Mouse (Mus musculus): ENCODE data around the gene Grm2. TPM values are rescaled to one million over a fixed set of nuclear protein-coding genes. Genes with fewer than 3 reads are reported as not detected.
"Not testable (repeated sequence)": the region's sequence is repeated elsewhere in the genome, so short reads cannot be mapped to it uniquely, and the experiment has no call there.

Grm2 gene
- polyA plus RNA-seq, 1 experiment = not detected

GRCm38 (mm10) chr9:106613951-106614350, 41.9 kb downstream of the Grm2 start:
- WGBS = 37% methylated on average over 2 of the region's 2 CpGs
- no peak overlapping the region for H3K4me3 ChIP-seq (replicated peaks; ENCODE audit: control insufficient read depth, low read depth, low read length)
- no peak overlapping the region for H3K27ac ChIP-seq (ENCODE audit: control insufficient read depth, insufficient read depth, low read depth, low read length, poor library complexity)
- H3K4me1 ChIP-seq (ENCODE audit: control insufficient read depth, insufficient read depth, low read length) = no peaks in the 10 kb centered on the region; the same call in 1 of the 2 replicates
- TF ChIP-seq CTCF (IDR thresholded peaks at IDR 0.05; ENCODE audit: control insufficient read depth, insufficient read depth, low read length) = no peak
- no peak for TF ChIP-seq POLR2A (IDR thresholded peaks at IDR 0.05; ENCODE audit: borderline replicate concordance, control insufficient read depth, low read depth, low read length)

GRCm38 (mm10) chr9:106610727-106611126, 45.2 kb downstream of the Grm2 start:
- WGBS = 72% methylated on average over 4 of the region's 4 CpGs
- Histone ChIP-seq H3K4me3 (replicated peaks; ENCODE audit: control insufficient read depth, low read depth, low read length) (no peak overlapping the region), H3K4me1 (ENCODE audit: control insufficient read depth, insufficient read depth, low read length) (no peaks in the 10 kb centered on the region; the same call in 1 of the 2 replicates), H3K27ac (ENCODE audit: control insufficient read depth, insufficient read depth, low read depth, low read length, poor library complexity) (no peak overlapping the region)
- TF ChIP-seq POLR2A (IDR thresholded peaks at IDR 0.05; ENCODE audit: borderline replicate concordance, control insufficient read depth, low read depth, low read length) (no peak), CTCF (IDR thresholded peaks at IDR 0.05; ENCODE audit: control insufficient read depth, insufficient read depth, low read length) (no peak)

- WGBS = 24% methylated on average over 8 of the region's 8 CpGs
- Histone ChIP-seq H3K27ac (ENCODE audit: control insufficient read depth, insufficient read depth, low read depth, low read length, poor library complexity) (no peak overlapping the region), H3K4me1 (ENCODE audit: control insufficient read depth, insufficient read depth, low read length) (no peaks in the 10 kb centered on the region), H3K4me3 (replicated peaks; ENCODE audit: control insufficient read depth, low read depth, low read length) (no peak overlapping the region)
- TF ChIP-seq CTCF (IDR thresholded peaks at IDR 0.05; ENCODE audit: control insufficient read depth, insufficient read depth, low read length) (peak; percentile 68), POLR2A (IDR thresholded peaks at IDR 0.05; ENCODE audit: borderline replicate concordance, control insufficient read depth, low read depth, low read length) (no peak)
These were observed 55.3 kb downstream of the Grm2 start for GRCm38 (mm10) chr9:106600546-106600945.

GRCm38 (mm10) chr9:106598466-106598865, 57.4 kb downstream of the Grm2 start:
- H3K27ac ChIP-seq (ENCODE audit: control insufficient read depth, insufficient read depth, low read depth, low read length, poor library complexity) = no peak overlapping the region
- TF ChIP-seq CTCF (IDR thresholded peaks at IDR 0.05; ENCODE audit: control insufficient read depth, insufficient read depth, low read length) (no peak), POLR2A (IDR thresholded peaks at IDR 0.05; ENCODE audit: borderline replicate concordance, control insufficient read depth, low read depth, low read length) (no peak)
- WGBS = 42% methylated on average over 7 of the region's 7 CpGs
- no peak overlapping the region for H3K4me3 ChIP-seq (replicated peaks; ENCODE audit: control insufficient read depth, low read depth, low read length)
- no peaks in the 10 kb centered on the region for H3K4me1 ChIP-seq (ENCODE audit: control insufficient read depth, insufficient read depth, low read length)

- WGBS = 76% methylated on average over 7 of the region's 7 CpGs
- H3K4me3 ChIP-seq (replicated peaks; ENCODE audit: control insufficient read depth, low read depth, low read length) = no peak overlapping the region
- TF ChIP-seq POLR2A (IDR thresholded peaks at IDR 0.05; ENCODE audit: borderline replicate concordance, control insufficient read depth, low read depth, low read length) = no peak
- no peak for TF ChIP-seq CTCF (IDR thresholded peaks at IDR 0.05; ENCODE audit: control insufficient read depth, insufficient read depth, low read length)
- H3K27ac ChIP-seq (ENCODE audit: control insufficient read depth, insufficient read depth, low read depth, low read length, poor library complexity) = no peak overlapping the region
- H3K4me1 ChIP-seq (ENCODE audit: control insufficient read depth, insufficient read depth, low read length) = no peaks in the 10 kb centered on the region
These were observed 60.0 kb downstream of the Grm2 start for GRCm38 (mm10) chr9:106595836-106596235.

- not testable (repeated sequence) for H3K4me3 ChIP-seq (replicated peaks; ENCODE audit: control insufficient read depth, low read depth, low read length); H3K4me1 ChIP-seq (ENCODE audit: control insufficient read depth, insufficient read depth, low read length); H3K27ac ChIP-seq (ENCODE audit: control insufficient read depth, insufficient read depth, low read depth, low read length, poor library complexity)
- whole genome bisulfite sequencing = 33% methylated on average over 4 of the region's 4 CpGs
These were observed 60.5 kb downstream of the Grm2 start for GRCm38 (mm10) chr9:106595402-106595801.

Other genes with a start within 250 kb of the Grm2 start
- gene Rpl29, start 226.6 kb downstream of the Grm2 start, polyA plus RNA-seq (2011; ENCODE audit: insufficient read depth, insufficient read length, low replicate concordance, missing spikeins) = 121 and 145 TPM in 2 replicates
- gene Acy1, start 217.8 kb downstream of the Grm2 start, polyA plus RNA-seq (2011; ENCODE audit: insufficient read depth, insufficient read length, low replicate concordance, missing spikeins) = 9.5 and 15.5 TPM in 2 replicates
- 4.9 and 6.5 TPM in 2 replicates for gene Abhd14b, start 208.6 kb downstream of the Grm2 start, polyA plus RNA-seq (2011; ENCODE audit: insufficient read depth, insufficient read length, low replicate concordance, missing spikeins)
- gene Abhd14a, start 208.4 kb downstream of the Grm2 start, polyA plus RNA-seq (2011; ENCODE audit: insufficient read depth, insufficient read length, low replicate concordance, missing spikeins) = 4.4 and 16.3 TPM in 2 replicates
- gene Pcbp4, start 202.8 kb downstream of the Grm2 start, polyA plus RNA-seq (2011; ENCODE audit: insufficient read depth, insufficient read length, low replicate concordance, missing spikeins) = 7.3 and 19.2 TPM in 2 replicates
- gene Gpr62, start 190.1 kb downstream of the Grm2 start, polyA plus RNA-seq (2011; ENCODE audit: insufficient read depth, insufficient read length, low replicate concordance, missing spikeins) = not detected in 2 replicates
- 37.0 and 38.2 TPM in 2 replicates for gene Rrp9, start 180.1 kb downstream of the Grm2 start, polyA plus RNA-seq (2011; ENCODE audit: insufficient read depth, insufficient read length, low replicate concordance, missing spikeins)
- gene Parp3, start 179.1 kb downstream of the Grm2 start, polyA plus RNA-seq (2011; ENCODE audit: insufficient read depth, insufficient read length, low replicate concordance, missing spikeins) = 8.8 and 33.8 TPM in 2 replicates
- gene Iqcf1, start 156.1 kb downstream of the Grm2 start, polyA plus RNA-seq (2011; ENCODE audit: insufficient read depth, insufficient read length, low replicate concordance, missing spikeins) = not detected in 2 replicates
- gene Iqcf5, start 141.5 kb downstream of the Grm2 start, polyA plus RNA-seq (2011; ENCODE audit: insufficient read depth, insufficient read length, low replicate concordance, missing spikeins) = not detected in 2 replicates
- gene Iqcf3, start 94.5 kb downstream of the Grm2 start, polyA plus RNA-seq (2011; ENCODE audit: insufficient read depth, insufficient read length, low replicate concordance, missing spikeins) = not detected in 2 replicates
- gene Iqcf4, start 85.1 kb downstream of the Grm2 start, polyA plus RNA-seq (2011; ENCODE audit: insufficient read depth, insufficient read length, low replicate concordance, missing spikeins) = not detected in 2 replicates
- gene Iqcf6, start 29.5 kb downstream of the Grm2 start, polyA plus RNA-seq (2011; ENCODE audit: insufficient read depth, insufficient read length, low replicate concordance, missing spikeins) = not detected in 2 replicates
- 8.8 and 12.5 TPM in 2 replicates for gene Tex264, start 29.8 kb upstream of the Grm2 start, polyA plus RNA-seq (2011; ENCODE audit: insufficient read depth, insufficient read length, low replicate concordance, missing spikeins)
- 4.4 and 11.9 TPM in 2 replicates for gene Rad54l2, start 133.1 kb upstream of the Grm2 start, polyA plus RNA-seq (2011; ENCODE audit: insufficient read depth, insufficient read length, low replicate concordance, missing spikeins)
- gene Dcaf1, start 165.8 kb upstream of the Grm2 start, polyA plus RNA-seq (2011; ENCODE audit: insufficient read depth, insufficient read length, low replicate concordance, missing spikeins) = 8.0 and 21.5 TPM in 2 replicates
- gene Rbm15b, start 231.3 kb upstream of the Grm2 start, polyA plus RNA-seq (2011; ENCODE audit: insufficient read depth, insufficient read length, low replicate concordance, missing spikeins) = 7.3 and 11.5 TPM in 2 replicates
- gene Manf, start 235.9 kb upstream of the Grm2 start, polyA plus RNA-seq (2011; ENCODE audit: insufficient read depth, insufficient read length, low replicate concordance, missing spikeins) = 79.1 and 100 TPM in 2 replicates

All from bone marrow, adult 2 months (tissue).